Mouse (Mus musculus) kidney, postnatal 36 days (tissue): ENCODE data around the gene Fxyd3.

Experiments
- DNase-seq, 2 experiments: peaks; one replicate each; pipeline ENCODE4 v3.0.0; 2021 to 2022; ENCODE audit warnings: mixed read lengths in 2 of 2

The Fxyd3 gene

DNA sequence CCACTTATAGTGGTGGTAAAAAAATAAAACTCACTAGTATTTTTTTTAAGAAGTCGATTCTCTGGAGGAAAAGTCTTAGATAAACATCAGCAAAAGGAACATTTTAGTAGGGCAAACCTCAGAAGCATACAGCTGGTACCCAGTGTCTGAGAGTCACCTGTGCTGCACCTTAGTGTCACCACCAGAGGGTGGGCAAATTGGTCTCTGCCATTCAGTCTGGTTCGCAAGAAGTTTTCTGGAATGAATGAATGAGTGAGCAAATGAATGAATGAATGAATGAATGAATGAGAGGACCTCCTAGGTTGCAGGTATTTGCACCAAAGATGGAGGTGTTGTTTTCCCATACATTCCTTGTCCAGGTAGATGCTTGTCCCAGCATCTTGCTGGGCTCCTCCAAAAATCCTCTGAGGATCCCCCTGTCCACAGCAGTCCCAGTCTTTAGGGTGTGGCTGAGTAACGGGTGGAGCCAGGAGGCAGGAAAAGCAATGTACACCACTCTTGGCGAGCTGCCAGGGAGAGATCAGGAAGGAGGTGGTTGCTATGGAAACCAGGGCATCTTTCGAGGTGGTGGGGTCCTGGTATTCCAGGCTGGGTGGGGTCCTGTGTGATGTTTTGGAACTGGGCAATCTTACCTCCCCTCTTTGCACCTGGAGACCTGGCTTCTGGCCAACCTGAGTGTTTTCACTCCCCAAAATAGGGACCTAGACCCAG, 27.2 kb downstream of the Fxyd3 start:
- peak in 1 of 2 experiments; percentile 19 for DNase-seq

GRCm38 (mm10) chr7:31042431-31042910, 34.0 kb downstream of the Fxyd3 start, which contains the start of gene Fxyd5:
Fxyd5 (minus strand) TSS chr7:31042481.
- no peak for DNase-seq

DNA sequence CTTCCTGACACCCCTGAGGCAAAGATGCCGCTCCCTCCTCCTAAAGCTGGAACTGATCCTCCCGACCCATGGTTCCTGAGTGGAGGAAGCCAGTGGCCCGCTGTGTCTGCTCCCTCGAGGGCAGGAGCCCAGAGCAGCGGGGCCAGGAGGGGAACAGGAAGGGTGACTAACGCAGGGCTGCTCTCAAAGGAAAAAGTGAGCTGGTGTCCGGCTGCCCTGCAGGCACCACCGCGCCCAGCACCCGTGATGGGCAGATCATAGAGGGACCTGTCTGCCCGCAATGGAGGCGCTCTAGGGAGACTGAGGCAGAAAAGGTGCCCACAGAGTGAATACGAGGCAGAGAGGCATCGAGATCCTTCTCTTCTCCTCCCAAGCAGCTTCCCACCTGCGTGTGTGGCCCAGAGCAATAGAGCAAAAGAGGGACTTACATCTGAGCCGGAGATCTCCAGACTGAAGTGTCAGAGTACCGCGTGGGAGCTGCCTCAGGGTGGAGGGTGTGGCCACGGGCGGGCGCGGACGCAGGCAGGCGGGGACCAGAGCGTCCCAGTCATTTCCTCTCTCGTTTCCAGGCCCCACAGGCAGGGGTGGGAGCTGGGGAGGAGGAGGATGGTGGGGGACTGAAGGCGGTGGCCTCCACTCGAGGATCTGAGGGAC, 34.7 kb downstream of the Fxyd3 start:
- DNase-seq, result peak; percentile 60 to 70

GRCm38 (mm10) chr7:31041023-31041407, 35.5 kb downstream of the Fxyd3 start:
- no peak for DNase-seq

GRCm38 (mm10) chr7:31040281-31041022, 36.1 kb downstream of the Fxyd3 start:
- DNase-seq, result no peak

DNA sequence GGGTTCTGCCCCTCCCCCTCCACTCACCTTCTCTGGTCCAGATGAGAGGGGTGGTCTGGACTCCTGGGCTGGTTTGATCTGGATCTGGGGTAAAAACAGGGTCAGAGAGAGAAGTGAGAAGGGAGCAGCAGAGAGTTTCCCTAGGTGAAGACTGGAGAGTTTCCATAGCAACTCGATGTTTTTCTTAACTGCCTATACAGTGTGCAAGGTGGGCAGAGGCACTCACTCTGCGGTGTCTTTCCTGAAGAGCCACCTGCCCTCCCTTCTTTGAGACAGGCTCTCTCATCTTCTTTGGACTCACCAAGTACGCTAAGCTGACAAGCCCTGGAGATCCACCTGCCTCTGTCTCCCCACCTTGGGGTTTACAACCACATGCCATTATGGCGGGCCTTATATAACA, 37.5 kb downstream of the Fxyd3 start:
- no peak for DNase-seq

DNA sequence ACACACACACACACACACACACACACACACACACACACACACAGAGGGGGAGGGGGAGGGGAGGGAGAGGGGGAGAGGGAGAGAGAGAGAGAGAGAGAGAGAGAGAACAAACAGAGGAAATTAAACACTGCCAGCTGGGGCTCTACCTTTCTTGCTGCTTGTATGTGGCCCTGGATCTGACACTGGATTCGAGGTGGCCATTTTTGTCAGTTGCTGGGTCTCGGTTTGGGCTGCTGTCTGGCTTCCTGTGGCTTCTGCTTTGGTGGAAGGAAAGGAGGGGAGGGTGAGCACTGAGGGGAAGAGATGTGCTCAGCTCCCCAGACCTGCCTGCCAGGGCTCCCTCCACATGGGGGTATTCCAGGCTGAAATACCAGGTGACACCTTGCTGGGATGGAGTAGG, 38.8 kb downstream of the Fxyd3 start:
- DNase-seq, result no peak

GRCm38 (mm10) chr7:31036917-31037316, 39.6 kb downstream of the Fxyd3 start:
- no peak for DNase-seq

- DNase-seq, result no peak
Observed at GRCm38 (mm10) chr7:31035291-31035690, 41.2 kb downstream of the Fxyd3 start.

- peak in 1 of 2 experiments; percentile 34 for DNase-seq
Observed at GRCm38 (mm10) chr7:31034789-31035188, 41.7 kb downstream of the Fxyd3 start.

- no peak for DNase-seq
Observed at GRCm38 (mm10) chr7:31033409-31034165, 42.9 kb downstream of the Fxyd3 start.

DNA sequence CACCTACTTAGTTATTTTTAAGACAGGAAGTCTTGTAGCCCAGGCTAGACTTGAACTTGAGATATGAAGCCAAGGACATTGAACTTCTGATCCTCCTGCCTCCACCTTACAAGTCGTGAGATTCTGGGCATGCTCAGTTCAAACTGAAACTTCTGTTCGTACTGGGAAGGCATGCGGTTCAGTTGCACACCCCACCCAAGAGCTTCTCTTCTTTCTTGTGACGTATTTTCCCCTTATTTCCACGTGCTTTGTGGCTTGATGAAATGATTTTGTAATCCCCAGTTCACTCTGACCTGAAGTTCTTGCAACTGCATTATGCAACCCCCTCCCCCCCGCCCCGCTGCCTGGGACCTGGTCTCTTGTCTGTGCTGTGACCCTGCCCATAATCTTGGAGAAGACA, 44.8 kb downstream of the Fxyd3 start:
- no peak for DNase-seq

- peak in 1 of 2 experiments; percentile 25 for DNase-seq
Observed at GRCm38 (mm10) chr7:31030717-31031116, 45.8 kb downstream of the Fxyd3 start.

DNA sequence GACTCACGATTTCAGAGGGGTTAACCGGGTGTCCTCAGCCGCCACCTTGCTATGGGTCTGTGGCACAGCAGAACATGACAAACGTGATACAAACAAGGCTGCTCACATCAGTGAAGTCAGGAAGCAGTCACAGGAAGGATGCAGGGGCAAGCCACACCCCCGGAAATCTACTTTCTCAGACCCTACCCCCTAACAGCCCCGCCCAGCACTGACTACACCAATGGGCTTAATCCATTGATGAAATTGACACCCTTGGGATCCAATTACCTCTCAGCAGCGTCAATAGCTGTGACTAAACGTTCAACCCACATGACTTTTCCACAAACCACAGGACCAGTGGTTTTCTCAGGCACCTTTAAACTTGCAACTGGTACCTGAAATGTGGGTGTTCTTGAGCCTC, 47.9 kb downstream of the Fxyd3 start:
- no peak for DNase-seq
